Mouse (Mus musculus): ENCODE measurements around the gene Bcl2l1.
A peak's percentile ranks its signal among the peaks of the same experiment; 100 is the strongest.

The Bcl2l1 gene

DNA sequence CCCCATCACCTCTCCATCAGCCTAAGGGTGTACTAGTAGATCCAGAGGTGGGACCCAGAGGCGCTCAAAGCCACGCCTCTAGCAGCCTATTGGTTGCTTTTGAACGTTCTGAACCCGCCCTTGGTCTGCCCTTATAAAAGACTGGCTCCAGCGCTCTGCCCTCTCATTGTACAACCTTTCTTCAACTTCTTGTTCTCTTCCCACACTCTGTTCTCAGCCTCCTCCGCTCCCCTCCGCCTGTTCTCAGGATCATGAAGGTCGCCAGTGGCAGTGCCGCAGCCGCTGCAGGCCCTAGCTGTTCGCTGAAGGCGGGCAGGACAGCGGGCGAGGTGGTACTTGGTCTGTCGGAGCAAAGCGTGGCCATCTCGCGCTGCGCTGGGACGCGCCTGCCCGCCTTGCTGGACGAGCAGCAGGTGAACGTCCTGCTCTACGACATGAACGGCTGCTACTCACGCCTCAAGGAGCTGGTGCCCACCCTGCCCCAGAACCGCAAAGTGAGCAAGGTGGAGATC lies 95.4 kb downstream of the Bcl2l1 start, which contains the start of gene Id1:
Id1 (plus strand) TSS at position 162 of the 512 bp plus-strand sequence.
- peak; percentile 55 for DNase-seq

DNA sequence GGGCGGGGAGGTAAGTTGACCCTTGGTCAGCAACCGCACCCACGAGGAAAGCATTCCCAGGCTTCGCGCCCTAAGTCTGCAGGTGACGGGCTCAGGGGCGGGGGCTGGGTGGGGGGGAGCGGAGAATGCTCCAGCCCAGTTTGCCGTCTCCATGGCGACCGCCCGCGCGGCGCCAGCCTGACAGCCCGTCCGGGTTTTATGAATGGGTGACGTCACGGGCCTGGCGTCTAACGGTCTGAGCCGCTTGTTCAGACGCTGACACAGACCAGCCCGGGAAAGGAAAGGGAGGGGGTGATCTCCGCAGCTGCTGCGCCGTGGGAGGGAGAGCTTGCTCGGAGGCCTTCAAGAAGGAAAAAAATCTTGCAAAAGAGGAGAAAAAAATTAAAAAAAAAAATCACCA lies 96.5 kb downstream of the Bcl2l1 start:
- peak; percentile 96 for DNase-seq

DNA sequence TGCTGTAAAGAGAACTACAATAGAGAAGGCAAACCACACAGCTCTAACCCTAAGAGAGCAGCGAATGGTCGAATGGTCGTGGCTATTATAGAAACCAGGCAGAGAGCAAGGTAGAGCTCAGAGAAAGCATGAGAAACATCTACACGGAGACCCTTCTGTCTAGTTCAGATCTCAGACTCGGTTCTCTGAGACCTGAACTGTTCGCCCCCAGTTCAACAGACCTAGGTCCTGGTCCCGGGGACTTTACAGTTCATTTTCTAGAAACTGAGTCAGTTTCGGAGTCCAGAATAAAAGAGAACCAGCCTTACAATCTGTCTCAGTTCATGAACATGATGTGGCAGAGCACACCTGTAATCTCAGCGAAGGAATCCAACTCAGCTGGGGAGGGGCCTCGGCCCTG lies 97.0 kb downstream of the Bcl2l1 start:
- no peak for DNase-seq

DNA sequence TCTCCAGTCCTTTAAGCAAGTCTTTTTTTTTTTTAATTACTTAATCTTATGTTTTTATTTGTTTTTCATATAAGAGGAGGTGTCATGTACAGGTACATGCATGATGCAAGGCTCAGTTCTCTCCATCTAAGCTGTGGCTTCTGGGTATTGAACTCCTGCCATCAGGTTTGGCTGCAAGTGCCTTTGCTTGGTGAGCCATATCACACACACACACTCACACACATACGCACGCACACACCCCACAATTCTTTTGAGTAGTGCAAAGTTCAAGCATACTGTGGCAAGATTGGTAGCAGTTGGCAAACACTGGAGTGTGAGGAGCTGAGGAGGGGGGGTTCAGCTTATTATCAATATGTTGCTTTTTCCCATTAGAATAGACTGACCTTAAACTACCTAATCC lies 98.3 kb downstream of the Bcl2l1 start:
- no peak for DNase-seq

All from right cerebral cortex, adult 18-20 months (tissue).